Mouse (Mus musculus): ENCODE data around the gene Car15. TPM values are rescaled to one million over a fixed set of nuclear protein-coding genes. Genes with fewer than 3 reads are reported as not detected.
A peak's percentile ranks its signal among the peaks of the same experiment; 100 is the strongest.

Gene Car15
- polyA plus RNA-seq, 1 experiment = 372 TPM

- Histone ChIP-seq H3K27ac (ENCODE audit: insufficient read depth, low read depth, low read length) (peak overlapping the region; percentile 71), H3K4me1 (ENCODE audit: control insufficient read depth, insufficient read depth, low read length) (peaks cover 9% of the 10 kb centered on the region; the same call in 1 of the 2 replicates), H3K27me3 (replicated peaks; ENCODE audit: control insufficient read depth, insufficient read depth, low read length) (peaks cover 3% of the 10 kb centered on the region; the same call in 1 of the 2 replicates), H3K4me3 (ENCODE audit: insufficient read depth, low read depth, low read length) (peak overlapping the region; percentile 47), H3K36me3 (ENCODE audit: control insufficient read depth, insufficient read depth, low read length) (no peaks in the 10 kb centered on the region)
- TF ChIP-seq CTCF (conservative IDR thresholded peaks at IDR 0.05; ENCODE audit: insufficient read depth, insufficient read length, low read depth, low read length) = no peak
- no peak for TF ChIP-seq POLR2A (IDR thresholded peaks at IDR 0.05; ENCODE audit: low read depth, low read length)
- WGBS = 14% methylated on average over 29 of the region's 29 CpGs
- DNase-seq = no peak
These were observed 40.3 kb downstream of the Car15 start for GRCm38 (mm10) chr16:17797812-17798311.

- 5% methylated on average over 80 of the region's 81 CpGs for WGBS
- Histone ChIP-seq H3K27me3 (replicated peaks; ENCODE audit: control insufficient read depth, insufficient read depth, low read length) (peaks cover 3% of the 10 kb centered on the region; the same call in 1 of the 2 replicates), H3K36me3 (ENCODE audit: control insufficient read depth, insufficient read depth, low read length) (no peaks in the 10 kb centered on the region), H3K27ac (ENCODE audit: insufficient read depth, low read depth, low read length) (peak within 1 kb of the TSS; percentile 71), H3K4me1 (ENCODE audit: control insufficient read depth, insufficient read depth, low read length) (peaks cover 5% of the 10 kb centered on the region; the same call in 1 of the 2 replicates), H3K4me3 (ENCODE audit: insufficient read depth, low read depth, low read length) (peak within 1 kb of the TSS; percentile 47)
- no peak for TF ChIP-seq POLR2A (IDR thresholded peaks at IDR 0.05; ENCODE audit: low read depth, low read length)
- no peak for TF ChIP-seq CTCF (conservative IDR thresholded peaks at IDR 0.05; ENCODE audit: insufficient read depth, insufficient read length, low read depth, low read length)
- peak; percentile 65 for DNase-seq
These were observed 41.0 kb downstream of the Car15 start, which contains the start of gene Scarf2 for GRCm38 (mm10) chr16:17796971-17797811. Scarf2 (plus strand) TSS chr16:17797282.

- no peaks in the 10 kb centered on the region for H3K36me3 ChIP-seq (ENCODE audit: control insufficient read depth, insufficient read depth, low read length)
- peaks cover 3% of the 10 kb centered on the region; the same call in 1 of the 2 replicates for H3K27me3 ChIP-seq (replicated peaks; ENCODE audit: control insufficient read depth, insufficient read depth, low read length)
- H3K27ac ChIP-seq (ENCODE audit: insufficient read depth, low read depth, low read length) = peak overlapping the region; percentile 29; the same call in 1 of the 2 replicates
- no peak for DNase-seq
- H3K4me1 ChIP-seq (ENCODE audit: control insufficient read depth, insufficient read depth, low read length) = peaks cover 5% of the 10 kb centered on the region; the same call in 1 of the 2 replicates
- TF ChIP-seq CTCF (conservative IDR thresholded peaks at IDR 0.05; ENCODE audit: insufficient read depth, insufficient read length, low read depth, low read length) = no peak
- no peak for TF ChIP-seq POLR2A (IDR thresholded peaks at IDR 0.05; ENCODE audit: low read depth, low read length)
- H3K4me3 ChIP-seq (ENCODE audit: insufficient read depth, low read depth, low read length) = peak overlapping the region; percentile 47; the same call in 1 of the 2 replicates
These were observed 41.6 kb downstream of the Car15 start for GRCm38 (mm10) chr16:17796519-17796918.

GRCm38 (mm10) chr16:17795643-17796042, 42.5 kb downstream of the Car15 start:
- Histone ChIP-seq H3K36me3 (ENCODE audit: control insufficient read depth, insufficient read depth, low read length) (no peaks in the 10 kb centered on the region), H3K4me3 (ENCODE audit: insufficient read depth, low read depth, low read length) (no peak overlapping the region), H3K4me1 (ENCODE audit: control insufficient read depth, insufficient read depth, low read length) (peaks cover 5% of the 10 kb centered on the region; the same call in 1 of the 2 replicates), H3K27me3 (replicated peaks; ENCODE audit: control insufficient read depth, insufficient read depth, low read length) (peaks cover 3% of the 10 kb centered on the region; the same call in 1 of the 2 replicates), H3K27ac (ENCODE audit: insufficient read depth, low read depth, low read length) (no peak overlapping the region)
- no peak for DNase-seq
- WGBS = 85% methylated on average over 5 of the region's 5 CpGs
- TF ChIP-seq POLR2A (IDR thresholded peaks at IDR 0.05; ENCODE audit: low read depth, low read length) (no peak), CTCF (conservative IDR thresholded peaks at IDR 0.05; ENCODE audit: insufficient read depth, insufficient read length, low read depth, low read length) (no peak)

- no peak for DNase-seq
- peaks cover 5% of the 10 kb centered on the region; the same call in 1 of the 2 replicates for H3K4me1 ChIP-seq (ENCODE audit: control insufficient read depth, insufficient read depth, low read length)
- H3K4me3 ChIP-seq (ENCODE audit: insufficient read depth, low read depth, low read length) = no peak overlapping the region
- no peak overlapping the region for H3K27ac ChIP-seq (ENCODE audit: insufficient read depth, low read depth, low read length)
- peaks cover 2% of the 10 kb centered on the region for H3K36me3 ChIP-seq (ENCODE audit: control insufficient read depth, insufficient read depth, low read length)
- H3K27me3 ChIP-seq (replicated peaks; ENCODE audit: control insufficient read depth, insufficient read depth, low read length) = peaks cover 3% of the 10 kb centered on the region; the same call in 1 of the 2 replicates
- 96% methylated on average over 4 of the region's 4 CpGs for WGBS
- no peak for TF ChIP-seq CTCF (conservative IDR thresholded peaks at IDR 0.05; ENCODE audit: insufficient read depth, insufficient read length, low read depth, low read length)
- no peak for TF ChIP-seq POLR2A (IDR thresholded peaks at IDR 0.05; ENCODE audit: low read depth, low read length)
These were observed 44.1 kb downstream of the Car15 start for GRCm38 (mm10) chr16:17794047-17794446.

GRCm38 (mm10) chr16:17792728-17793127, 45.4 kb downstream of the Car15 start:
- no peak overlapping the region for H3K4me3 ChIP-seq (ENCODE audit: insufficient read depth, low read depth, low read length)
- 0 out of 2 replicates have a peak, but pooled peaks cover 2% of the 10 kb centered on the region for H3K4me1 ChIP-seq (ENCODE audit: control insufficient read depth, insufficient read depth, low read length)
- H3K27ac ChIP-seq (ENCODE audit: insufficient read depth, low read depth, low read length) = no peak overlapping the region
- TF ChIP-seq CTCF (conservative IDR thresholded peaks at IDR 0.05; ENCODE audit: insufficient read depth, insufficient read length, low read depth, low read length) (no peak), POLR2A (IDR thresholded peaks at IDR 0.05; ENCODE audit: low read depth, low read length) (no peak)
- 80% methylated on average over 3 of the region's 3 CpGs for WGBS
- DNase-seq = no peak
- H3K36me3 ChIP-seq (ENCODE audit: control insufficient read depth, insufficient read depth, low read length) = peaks cover 3% of the 10 kb centered on the region
- peaks cover 2% of the 10 kb centered on the region; the same call in 1 of the 2 replicates for H3K27me3 ChIP-seq (replicated peaks; ENCODE audit: control insufficient read depth, insufficient read depth, low read length)

- WGBS = 47% methylated on average over 3 of the region's 3 CpGs
- no peak overlapping the region for H3K4me3 ChIP-seq (ENCODE audit: insufficient read depth, low read depth, low read length)
- H3K36me3 ChIP-seq (ENCODE audit: control insufficient read depth, insufficient read depth, low read length) = peaks cover 10% of the 10 kb centered on the region
- no peak for DNase-seq
- H3K27me3 ChIP-seq (replicated peaks; ENCODE audit: control insufficient read depth, insufficient read depth, low read length) = no peaks in the 10 kb centered on the region
- no peaks in the 10 kb centered on the region for H3K4me1 ChIP-seq (ENCODE audit: control insufficient read depth, insufficient read depth, low read length)
- TF ChIP-seq POLR2A (IDR thresholded peaks at IDR 0.05; ENCODE audit: low read depth, low read length) (no peak), CTCF (conservative IDR thresholded peaks at IDR 0.05; ENCODE audit: insufficient read depth, insufficient read length, low read depth, low read length) (no peak; the same call in 1 of the 2 replicates)
- H3K27ac ChIP-seq (ENCODE audit: insufficient read depth, low read depth, low read length) = no peak overlapping the region
These were observed 52.8 kb downstream of the Car15 start for GRCm38 (mm10) chr16:17785337-17785736.

Other genes with a start within 250 kb of the Car15 start
- 53.0 and 53.8 TPM in 2 replicates for gene Smpd4, start 219.0 kb downstream of the Car15 start, polyA plus RNA-seq (2012; rRNA removed)
- gene Ccdc74a, start 191.9 kb downstream of the Car15 start, polyA plus RNA-seq (2012; rRNA removed) = 0.42 and 1.0 TPM in 2 replicates
- 48.6 and 54.3 TPM in 2 replicates for gene Med15, start 105.5 kb downstream of the Car15 start, polyA plus RNA-seq (2012; rRNA removed)
- gene Klhl22, start 78.7 kb downstream of the Car15 start, polyA plus RNA-seq (2012; rRNA removed) = 50.9 and 69.4 TPM in 2 replicates
- 26.8 and 38.2 TPM in 2 replicates for gene Scarf2, start 41.1 kb downstream of the Car15 start, polyA plus RNA-seq (2012; rRNA removed)
- gene B830017H08Rik, start 5.2 kb downstream of the Car15 start, polyA plus RNA-seq (2012; rRNA removed) = 6.2 and 7.9 TPM in 2 replicates
- gene Gm20518, start 53.3 kb upstream of the Car15 start, polyA plus RNA-seq (2012; rRNA removed) = 7.7 and 10.3 TPM in 2 replicates
- 0.12 and 0.14 TPM in 2 replicates for gene Tssk1, start 55.9 kb upstream of the Car15 start, polyA plus RNA-seq (2012; rRNA removed)
- gene Dgcr2, start 60.2 kb upstream of the Car15 start, polyA plus RNA-seq (2012; rRNA removed) = 99.8 and 127 TPM in 2 replicates
- 0.05 and 0.27 TPM in 2 replicates for gene Tssk2, start 60.3 kb upstream of the Car15 start, polyA plus RNA-seq (2012; rRNA removed)
- gene Ess2, start 73.0 kb upstream of the Car15 start, polyA plus RNA-seq (2012; rRNA removed) = 14.2 and 16.2 TPM in 2 replicates
- gene Gsc2, start 76.7 kb upstream of the Car15 start, polyA plus RNA-seq (2012; rRNA removed) = not detected in 2 replicates
- gene Slc25a1, start 89.9 kb upstream of the Car15 start, polyA plus RNA-seq (2012; rRNA removed) = 300 and 304 TPM in 2 replicates
- not detected in 2 replicates for gene Vpreb2, start 142.1 kb upstream of the Car15 start, polyA plus RNA-seq (2012; rRNA removed)
- gene Dgcr6, start 214.5 kb upstream of the Car15 start, polyA plus RNA-seq (2012; rRNA removed) = 135 and 142 TPM in 2 replicates